Mouse (Mus musculus) kidney, adult 8-10 months (tissue): Measurements from ENCODE around the gene Pld3.

ENCODE experiments used
- DNase-seq, 2 experiments: peaks; one replicate each; pipeline ENCODE4 v3.0.0; 2022

Pld3 gene

DNA sequence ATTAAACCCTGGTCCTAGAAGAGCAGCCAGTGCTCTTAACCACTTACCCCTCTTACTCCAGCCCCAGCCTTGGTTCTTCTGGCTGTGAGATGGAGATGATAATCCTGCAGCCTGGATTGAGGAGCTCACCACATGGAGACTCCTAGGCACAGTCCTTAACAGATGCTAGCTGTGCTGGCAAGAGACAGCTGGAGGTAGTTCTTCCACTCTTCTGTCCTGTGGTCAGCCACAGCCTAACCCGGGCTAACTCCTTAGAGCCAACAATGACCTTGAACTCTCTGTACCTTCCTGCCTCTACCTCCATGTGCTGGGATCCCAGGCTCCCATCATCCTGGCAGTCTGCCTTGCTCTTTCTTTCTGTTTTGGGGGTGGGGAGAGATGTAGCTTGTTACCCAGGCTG, 8.0 kb upstream of the Pld3 start:
- DNase-seq: no peak

DNA sequence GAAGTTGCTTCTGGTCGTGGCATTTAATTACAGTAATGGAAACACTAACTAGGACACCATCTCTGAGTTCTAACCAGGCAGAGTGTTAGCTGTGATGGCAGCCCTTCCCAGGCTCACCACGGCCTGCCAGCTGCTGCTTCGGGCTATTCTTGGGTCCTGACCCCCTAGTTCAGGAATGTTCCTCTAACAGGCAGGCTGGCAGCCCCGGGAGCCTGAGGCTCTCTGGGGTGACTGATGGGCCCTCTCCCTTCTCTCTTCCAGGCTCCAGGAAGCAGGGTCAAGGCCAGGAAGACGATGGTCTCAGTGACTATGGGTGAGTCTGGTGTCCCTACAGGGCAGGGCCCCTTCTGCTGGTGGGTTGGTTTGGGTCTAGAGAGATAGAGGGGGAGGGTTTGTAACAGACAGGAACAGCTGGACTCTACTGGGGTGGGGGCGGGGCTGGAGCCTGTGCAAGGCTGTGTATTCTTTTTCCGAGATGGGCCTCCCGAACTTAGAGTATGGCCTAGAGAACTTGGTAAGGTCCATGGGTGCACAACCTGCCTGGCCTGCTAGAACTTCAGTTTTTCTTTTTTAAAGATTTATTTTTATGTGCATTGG, 7.4 kb upstream of the Pld3 start:
- no peak for DNase-seq

DNA sequence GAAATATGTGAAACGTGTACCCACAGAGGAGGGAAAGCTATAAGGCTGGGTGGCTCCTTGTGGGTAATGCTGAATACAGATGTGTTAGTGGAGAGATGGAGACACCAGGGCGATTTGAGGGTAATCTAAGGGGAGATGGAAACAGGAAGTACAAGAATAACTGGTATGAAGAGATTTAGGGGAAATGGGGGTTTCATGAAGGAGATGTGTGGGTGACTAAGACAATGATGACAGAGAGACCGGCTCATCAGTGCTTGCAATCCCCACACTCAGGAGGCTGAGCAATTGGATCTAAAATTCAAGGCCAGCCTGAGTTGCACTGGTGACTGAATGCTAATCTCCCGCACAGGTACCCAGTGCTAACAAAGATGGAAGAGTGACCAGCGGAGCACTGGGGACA, 948 bp downstream of the Pld3 start:
- no peak for DNase-seq

DNA sequence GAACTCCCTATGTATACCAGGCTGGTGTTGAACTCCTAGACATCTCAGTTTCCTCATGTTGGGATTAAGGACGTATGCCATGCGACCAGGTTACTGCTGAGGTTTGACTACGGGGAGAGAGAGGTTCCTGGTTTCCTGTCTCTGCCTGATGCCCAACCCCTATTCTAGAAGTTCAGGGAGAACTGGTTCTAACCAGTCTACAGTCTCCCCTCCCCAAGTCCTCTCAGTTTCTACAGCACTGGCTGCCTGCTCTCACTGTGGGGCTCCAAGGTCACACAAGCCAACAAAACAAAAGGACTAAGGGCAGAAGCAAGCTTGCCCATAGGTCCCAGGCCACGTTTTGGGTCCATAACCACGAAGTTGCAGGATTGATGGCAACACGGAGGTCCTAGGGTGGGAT, 3.4 kb downstream of the Pld3 start:
- DNase-seq: no peak

DNA sequence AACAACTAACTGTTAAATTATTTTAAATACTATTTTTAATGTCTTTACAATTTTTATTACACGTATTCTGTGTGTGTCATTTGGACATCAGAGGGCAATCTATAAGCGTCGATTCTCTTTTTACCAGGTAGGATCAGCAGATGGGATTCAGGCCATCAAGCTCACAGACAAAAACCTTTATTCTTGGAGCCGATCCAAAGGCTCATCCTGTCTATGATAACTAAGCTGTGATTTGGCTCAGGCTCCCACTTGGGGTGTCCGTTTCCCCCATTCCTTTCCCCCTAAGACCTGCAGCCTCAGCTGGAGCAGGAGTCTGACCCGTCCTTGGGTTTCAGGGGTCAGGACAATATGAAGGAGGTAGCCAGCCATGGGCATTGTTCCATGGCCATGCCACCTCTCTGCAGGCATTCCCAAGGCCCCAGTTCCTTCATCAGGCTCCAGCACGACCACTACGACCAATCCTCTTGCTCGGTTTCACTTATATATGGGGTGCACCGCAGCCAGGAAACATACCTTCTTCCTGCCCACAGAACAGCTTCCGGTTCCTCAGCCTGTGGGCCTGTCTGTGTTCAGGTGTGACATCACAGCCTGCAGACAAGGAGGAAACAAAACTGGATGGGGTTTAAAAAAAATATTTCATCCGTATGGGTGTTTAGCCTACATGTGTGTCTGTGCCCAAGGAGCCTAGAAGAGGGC, 8.2 kb downstream of the Pld3 start:
- no peak for DNase-seq

DNA sequence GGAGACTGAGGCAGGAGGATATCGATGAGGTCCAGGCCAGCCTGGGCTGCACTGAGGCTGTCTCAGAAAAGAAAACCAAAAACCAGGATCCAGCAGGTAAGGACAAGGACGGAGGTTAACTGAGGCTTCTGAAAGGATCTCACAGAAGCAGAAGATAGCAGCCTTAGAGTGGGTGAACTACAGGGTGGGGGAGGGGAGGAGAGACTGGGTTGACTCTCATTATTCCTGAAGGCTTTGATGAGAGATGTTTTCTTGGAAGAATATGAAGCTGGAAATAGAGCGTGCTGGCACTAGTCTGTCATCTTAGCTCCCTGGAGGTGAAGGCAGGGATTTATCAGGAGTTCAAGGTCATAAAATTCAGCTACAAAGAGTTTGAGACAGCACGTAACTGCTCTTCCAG, 9.2 kb downstream of the Pld3 start:
- DNase-seq: no peak

DNA sequence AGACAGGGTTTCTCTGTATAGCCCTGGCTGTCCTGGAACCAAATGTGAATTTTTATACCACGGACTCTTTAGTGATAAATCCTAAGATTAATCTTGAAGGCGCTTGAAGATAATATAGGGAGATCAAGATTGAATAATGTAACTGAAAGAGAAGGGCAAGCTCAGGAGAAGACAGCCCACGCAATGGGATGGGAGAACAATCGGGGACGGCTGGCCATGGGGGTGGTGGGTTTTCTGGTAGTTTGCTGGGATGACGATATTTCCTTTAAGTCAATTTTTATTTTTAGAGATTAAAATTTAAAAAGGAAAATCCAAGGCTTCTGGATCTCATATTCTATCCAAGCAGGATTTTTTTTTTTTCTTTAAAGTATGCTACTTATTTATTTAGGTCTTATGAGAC, 10.0 kb downstream of the Pld3 start:
- DNase-seq: no peak

DNA sequence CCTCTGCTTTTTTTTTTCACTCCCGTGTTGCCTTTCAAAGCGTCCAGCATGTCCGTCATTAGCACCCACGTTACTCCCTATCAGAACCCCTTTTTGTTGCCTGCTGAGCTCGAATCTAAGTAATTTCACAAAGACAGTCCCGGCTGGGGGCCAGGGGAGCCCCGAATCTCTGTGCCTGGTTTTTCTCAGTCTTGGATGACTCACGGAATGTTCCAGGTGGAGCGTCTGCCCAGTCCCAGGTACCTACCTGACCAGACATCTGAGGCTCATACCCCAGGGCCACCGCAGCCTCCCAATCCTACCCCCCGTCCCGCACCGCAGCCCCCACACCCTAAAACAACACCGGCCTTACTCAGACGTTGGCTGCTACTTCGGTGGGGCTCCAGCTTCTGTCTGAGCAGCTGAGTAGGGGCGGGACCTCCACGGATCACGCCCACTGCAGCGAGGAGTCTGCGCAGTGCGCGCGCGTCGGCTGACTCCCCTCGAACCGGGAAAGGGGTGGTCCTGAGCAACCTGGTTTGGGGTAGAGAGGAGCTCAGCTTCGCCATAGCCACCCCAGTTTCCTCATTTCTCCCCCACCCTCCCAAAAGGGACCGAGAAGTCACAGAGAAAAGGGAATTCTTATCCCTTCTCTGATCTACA, 10.5 kb downstream of the Pld3 start:
- DNase-seq: peak; percentile 70 to 77

DNA sequence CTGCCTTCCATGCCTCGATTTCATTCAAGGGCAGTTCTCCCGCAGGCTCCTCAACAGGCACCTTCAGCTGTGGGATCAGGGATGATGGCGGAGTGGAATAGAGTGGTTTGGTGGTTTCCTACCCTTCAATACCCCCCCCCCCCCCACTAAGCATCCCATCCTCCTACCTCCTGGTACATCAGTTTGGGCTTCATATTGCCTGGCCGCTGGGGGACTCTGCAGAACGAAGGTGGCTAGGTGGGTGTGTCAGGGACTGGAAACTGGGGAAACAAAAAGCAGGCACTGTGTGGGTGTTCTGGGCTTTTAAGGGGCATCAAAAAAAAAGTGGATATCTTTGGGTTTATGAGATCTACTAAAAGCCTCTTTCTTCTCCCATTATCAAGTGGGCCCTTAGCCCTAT, 11.1 kb downstream of the Pld3 start:
- no peak for DNase-seq

DNA sequence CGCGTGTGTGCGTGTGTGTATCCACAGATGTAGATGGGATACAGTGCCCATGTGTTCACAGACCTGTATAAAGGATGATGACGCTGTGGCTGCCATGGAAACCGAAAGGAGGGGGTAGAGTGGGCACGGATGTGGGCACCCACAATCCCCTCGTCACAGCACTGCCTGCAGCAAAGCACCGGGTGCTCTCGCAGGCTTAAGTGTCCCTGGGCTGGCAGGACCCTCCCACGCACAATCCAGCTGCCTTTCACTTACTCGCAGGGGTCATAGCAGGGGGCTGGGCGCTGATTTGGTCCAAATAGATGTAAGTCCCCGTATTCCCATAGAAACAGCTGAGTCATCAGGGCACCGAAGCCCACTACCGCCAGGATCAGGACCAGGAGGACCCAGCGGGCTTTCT, 11.6 kb downstream of the Pld3 start:
- DNase-seq: no peak

DNA sequence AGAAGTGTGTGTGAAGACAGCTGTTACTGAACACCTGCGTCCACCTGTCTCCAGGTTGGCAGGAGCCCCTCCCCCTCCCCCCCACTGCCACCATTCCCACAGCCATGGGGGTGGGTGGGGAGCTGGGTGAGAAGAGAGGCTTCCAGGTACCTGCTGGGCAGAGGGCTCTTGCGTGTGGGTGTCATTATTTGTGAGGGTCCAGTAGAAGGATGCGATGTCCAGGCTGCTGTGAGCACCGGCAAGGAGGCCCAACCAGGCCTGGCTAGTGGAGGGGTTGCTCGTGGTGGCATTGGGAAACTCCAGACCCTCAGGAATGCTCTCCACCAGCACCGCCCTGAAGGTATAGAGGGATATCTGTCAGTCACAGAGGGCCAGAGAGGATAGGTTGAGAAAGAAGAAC, 12.1 kb downstream of the Pld3 start:
- no peak for DNase-seq

DNA sequence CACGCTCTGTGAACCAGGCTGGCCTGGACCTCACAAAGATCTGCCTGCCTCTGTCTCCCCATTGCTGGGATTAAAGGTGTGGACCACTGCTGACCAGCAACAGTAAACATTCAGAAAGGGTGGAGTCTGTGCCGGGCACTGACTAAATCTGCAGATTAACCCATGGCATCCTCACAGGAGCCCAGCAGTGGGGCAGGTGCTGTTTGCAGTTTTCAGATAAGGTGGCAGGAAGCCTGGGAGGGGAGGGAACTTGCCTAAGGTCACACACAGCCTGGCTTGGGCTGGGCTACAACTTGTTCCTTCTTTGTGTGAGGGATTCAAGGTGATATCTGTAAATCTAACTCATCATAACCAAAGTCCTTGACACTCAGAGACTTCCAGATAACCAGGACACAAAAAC, 12.5 kb downstream of the Pld3 start:
- no peak for DNase-seq

DNA sequence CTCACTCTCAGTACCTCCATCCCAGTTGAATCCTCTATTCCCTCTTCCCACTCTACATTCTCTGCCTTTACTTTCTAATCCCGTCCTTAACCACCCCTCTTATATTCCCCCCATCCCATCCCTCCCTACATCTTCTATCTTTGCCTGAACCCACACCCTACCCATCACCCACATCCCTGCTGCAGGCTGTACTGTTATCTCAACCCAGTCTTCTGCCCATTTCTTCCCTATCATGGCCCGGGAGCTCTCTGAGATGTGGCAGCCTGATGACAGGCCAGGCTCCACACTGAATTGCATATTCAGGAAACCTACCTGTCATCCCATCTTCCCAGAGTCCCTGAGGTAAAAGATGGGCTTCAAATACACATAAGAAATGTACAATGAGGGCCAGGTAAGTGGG, 14.2 kb downstream of the Pld3 start:
- no peak for DNase-seq

DNA sequence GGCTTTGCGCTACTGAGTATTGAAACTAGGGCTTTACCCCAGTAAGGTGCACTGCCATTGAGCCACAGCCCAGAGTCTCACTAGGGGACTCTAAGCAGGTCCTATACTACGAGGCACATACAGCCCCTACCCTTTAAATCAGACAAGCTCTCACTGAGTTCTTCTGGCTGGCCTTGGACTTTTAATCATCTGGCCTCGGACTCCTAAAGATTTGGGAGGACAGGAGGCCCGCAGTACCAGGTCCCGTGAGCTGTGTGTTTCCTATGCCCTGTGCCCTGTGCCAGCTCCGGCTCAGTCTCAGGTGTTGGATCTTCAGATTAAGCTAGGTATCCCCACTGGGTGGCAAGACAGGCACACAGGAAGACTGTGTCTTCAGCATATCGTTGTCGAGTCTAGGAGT, 15.0 kb downstream of the Pld3 start:
- DNase-seq: no peak

DNA sequence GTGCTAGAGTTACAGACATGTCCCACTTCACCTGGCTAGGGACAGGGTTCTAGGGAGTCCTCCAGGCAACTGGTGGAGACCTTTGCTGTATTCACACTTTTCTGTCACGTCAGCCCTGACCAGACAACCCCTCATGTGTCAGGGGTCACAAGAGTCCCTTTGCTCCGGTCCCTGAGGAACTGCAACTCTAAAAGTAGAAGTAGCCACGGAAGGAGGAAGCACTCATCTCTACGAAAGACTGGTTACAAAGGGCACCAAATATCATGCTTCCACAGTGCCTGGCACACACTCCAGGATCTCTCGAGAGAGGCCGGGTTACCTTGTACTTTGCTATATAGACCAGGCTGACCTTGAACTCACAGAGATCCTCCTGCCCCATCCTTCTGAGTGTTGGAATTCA, 16.4 kb downstream of the Pld3 start:
- DNase-seq: no peak

DNA sequence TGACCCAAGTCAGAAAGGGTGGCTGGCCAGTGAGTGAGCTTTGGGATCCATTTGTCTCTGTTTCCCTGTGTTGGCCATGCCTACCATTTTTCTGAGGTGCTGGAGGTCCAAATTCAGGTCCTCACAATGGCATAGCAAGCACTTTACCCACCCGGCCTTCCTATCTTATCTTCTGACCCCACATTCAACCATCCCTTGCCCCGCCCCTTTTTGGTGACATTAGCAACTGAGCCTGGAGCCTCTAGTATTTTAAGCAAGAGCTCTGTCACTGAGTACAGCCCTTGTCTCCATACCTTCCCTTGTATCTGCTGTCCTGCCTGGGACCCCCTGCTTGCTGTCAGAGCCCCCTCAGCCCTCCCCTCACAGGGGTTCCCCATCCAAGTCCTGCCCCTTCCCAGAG, 17.6 kb downstream of the Pld3 start:
- DNase-seq: no peak

DNA sequence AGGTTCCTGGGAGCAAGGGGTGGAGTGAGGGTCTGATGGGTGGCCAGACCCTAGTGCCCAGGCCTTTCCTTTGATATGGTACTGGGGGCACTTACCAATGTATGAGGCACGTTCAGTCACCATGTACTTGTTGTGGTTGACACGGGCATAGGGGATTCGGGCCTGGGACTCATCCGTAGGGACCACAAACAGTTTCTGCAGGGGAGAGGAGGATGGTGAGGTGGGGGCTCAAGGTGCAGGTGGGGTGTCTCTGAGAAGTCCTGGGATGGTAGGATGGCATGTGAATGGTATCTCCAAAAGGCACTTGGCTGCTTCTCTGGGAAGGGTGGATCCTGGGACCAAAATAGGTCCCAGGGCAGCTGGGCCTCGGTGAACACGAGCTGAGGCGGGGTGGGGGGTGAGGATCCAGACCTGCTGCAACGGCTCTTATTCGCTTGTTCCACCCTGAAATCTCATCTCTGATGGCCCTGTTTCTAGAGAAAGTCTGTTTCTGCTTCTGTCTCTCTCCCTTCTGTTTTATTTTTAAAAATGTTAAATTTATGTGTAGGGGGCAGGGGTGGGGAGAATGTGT, 20.5 kb downstream of the Pld3 start:
- no peak for DNase-seq

DNA sequence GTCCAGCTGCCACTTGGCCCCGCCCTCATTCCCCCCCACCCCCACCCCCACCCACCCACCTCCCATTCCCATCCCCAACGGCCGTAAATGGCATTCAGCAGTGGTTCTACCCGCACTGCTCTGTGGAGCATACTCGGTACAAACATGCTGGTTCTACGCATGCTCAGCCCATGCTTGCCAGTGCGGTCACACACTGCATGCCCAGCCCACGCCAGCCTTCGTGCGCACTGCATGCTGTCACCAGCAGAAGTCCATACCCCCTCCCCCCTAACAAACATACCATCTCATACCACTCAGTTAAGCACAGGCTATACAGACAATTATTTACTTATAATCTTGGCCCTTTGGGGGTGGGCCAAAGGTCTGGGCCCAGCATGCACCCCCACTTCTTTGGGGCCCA, 21.3 kb downstream of the Pld3 start:
- DNase-seq: no peak

DNA sequence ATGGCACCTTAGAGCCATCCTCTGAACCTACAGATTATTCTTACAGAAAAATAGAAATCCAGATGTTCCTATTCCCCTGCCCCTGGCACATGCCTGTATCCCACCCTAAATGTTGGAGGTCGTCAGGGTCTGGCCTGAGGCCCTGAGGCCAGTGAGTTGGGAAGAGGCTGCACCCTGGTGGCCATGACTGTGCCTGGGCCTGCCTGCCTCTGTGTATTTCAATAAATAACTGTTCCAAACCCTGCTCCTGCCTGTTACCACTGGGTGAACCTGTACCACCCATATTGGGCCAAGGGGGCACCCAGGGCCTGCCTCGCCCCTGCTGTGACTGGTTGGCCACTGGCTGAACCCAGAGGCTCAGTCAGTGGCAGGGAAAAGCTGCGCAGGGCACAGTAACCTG, 22.1 kb downstream of the Pld3 start:
- DNase-seq: no peak

DNA sequence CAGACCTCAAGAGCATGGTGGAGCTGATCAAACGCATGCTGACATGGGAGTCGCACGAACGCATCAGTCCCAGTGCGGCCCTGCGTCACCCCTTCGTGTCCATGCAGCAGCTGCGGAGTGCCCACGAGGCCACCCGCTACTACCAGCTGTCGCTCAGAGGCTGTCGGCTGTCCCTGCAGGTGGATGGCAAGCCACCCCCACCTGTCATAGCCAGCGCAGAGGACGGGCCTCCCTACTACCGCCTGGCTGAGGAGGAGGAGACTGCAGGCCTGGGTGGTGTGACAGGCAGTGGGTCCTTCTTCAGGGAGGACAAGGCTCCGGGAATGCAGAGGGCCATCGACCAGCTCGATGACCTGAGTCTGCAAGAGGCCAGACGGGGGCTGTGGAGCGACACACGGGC, 23.9 kb downstream of the Pld3 start:
- no peak for DNase-seq

DNA sequence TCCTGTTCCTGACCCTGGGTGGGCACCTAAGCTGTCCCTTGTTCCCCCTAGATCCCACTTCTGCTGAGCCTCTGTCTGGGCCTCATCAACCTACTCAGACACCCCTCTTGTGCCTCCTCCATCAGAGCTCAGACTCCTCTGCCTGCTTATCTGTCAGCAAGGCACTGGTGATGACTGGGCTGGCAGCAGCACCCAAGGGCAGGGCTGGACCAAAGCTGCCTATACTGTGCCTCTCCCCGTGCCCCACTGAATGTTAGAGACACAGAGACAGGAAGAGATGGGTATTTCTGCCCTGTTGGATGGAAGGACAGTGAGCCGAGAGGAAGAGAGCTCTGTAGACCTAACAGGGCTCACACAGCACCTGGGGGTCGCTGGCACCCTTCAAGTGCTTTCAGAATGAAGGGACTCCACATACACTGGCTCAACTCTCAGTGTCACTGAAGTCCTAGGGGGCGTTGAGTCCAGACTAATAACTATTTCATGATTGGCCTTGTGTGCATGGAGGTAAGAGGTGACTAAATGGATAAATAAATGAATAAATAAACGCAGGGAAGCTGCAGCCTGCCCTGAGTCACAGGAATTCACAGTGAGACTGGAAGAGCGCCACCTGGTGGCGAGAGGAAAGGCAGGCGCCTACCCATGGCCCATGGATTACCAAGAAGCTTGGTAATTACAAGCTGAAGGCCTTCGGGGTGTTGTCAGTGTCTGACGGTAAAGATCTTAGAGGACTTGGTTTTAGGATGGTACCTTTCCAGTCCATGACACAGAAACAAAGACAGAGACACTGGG, 26.8 kb downstream of the Pld3 start:
- peak; percentile 48 to 73 for DNase-seq

DNA sequence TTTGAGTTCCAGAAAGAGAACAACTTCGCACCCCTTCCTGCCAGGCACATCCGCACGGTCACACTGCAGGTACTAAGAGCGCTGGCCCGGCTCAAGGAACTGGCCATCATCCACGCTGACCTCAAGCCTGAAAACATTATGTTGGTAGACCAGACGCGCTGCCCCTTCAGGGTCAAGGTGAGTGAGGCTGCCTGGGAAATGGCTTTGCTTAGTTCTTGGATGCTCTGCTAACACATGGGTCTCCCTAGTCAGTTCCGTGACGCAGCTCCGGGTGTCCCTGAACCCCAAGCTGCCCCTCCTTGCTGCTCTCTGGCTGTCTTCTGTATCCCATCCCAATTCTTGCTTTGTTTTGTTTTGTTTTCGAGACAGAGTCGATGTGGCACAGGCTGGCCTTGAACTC, 29.2 kb downstream of the Pld3 start:
- no peak for DNase-seq

DNA sequence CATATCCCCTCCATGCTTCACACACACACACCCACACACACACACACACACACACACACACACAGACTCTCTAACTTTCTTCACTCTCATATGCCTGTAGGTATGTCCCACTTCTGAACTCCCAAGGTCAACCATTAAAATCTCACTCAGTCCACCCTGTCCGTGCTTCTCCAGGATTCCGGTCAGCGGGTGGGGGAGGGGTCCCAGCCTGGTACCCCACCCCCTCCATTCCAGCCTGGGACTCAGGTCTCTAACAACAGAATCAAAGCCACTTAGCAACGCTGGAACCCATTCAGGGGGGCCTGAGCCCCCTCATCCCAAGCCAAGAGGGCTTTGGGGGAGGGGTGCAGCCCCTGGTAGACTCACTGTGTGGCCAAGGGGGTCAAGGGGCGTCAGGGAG, 30.1 kb downstream of the Pld3 start, which contains the start of gene Hipk4:
TSS of gene Hipk4 (plus strand) at position 301 of the 400 bp plus-strand sequence.
- DNase-seq: no peak

DNA sequence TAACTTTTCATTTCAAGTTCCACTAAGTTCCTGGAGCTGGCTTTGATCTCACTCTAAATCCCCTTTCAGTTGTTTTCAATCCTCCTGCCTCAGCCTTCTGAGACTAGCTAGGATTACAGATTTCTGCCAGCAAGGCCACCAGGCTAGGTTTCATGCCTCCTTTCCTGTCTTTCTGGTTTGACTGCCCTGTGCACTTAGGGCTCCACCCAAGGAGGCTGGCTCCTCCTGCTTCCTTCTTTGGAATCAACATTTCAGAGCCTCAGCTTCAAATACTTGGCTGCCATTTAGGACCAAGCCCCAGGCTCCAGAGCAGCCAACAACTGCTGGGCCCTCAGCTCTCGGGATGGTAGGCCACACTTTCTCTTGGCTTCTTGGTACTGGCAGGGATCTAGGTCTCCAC, 32.4 kb downstream of the Pld3 start:
- DNase-seq: no peak
